Mouse (Mus musculus) spleen, adult 2 months (tissue): Measurements from ENCODE around the gene Cntn4. TPM values are rescaled to one million over a fixed set of nuclear protein-coding genes. Genes with fewer than 3 reads are reported as not detected.

Experiments used
- DNase-seq, 2 experiments: peaks; one replicate each; pipeline versions ENCODE4 v3.0.0 to v3.0.0-alpha.2; 2012 to 2021; ENCODE audit warnings: low spot score in 2 of 2, low read depth in 1 of 2
- H3K27ac ChIP-seq: fragments of 200-500 bp; 2 replicates; pipeline ENCODE4 v1.5.1; 2012; ENCODE audit warnings: low read length, inconsistent platforms; ENCODE audit not compliant: insufficient read depth
- H3K27me3 ChIP-seq: fragments of 200-500 bp; 2 replicates; pipeline ENCODE4 v1.6.1; 2012; ENCODE audit warnings: mild to moderate bottlenecking, moderate library complexity, low read length, inconsistent platforms; ENCODE audit not compliant: control insufficient read depth, insufficient read depth
- H3K36me3 ChIP-seq: fragments of 200-500 bp; 2 replicates; pipeline ENCODE4 v1.6.1; 2012; ENCODE audit warnings: mild to moderate bottlenecking, low read length, inconsistent platforms; ENCODE audit not compliant: control insufficient read depth, insufficient read depth
- H3K4me1 ChIP-seq: fragments of 200-500 bp; 2 replicates; pipeline ENCODE4 v1.6.1; 2011; ENCODE audit warnings: inconsistent platforms; ENCODE audit not compliant: control insufficient read depth, insufficient read depth, insufficient read length
- H3K4me3 ChIP-seq: fragments of 200-500 bp; 2 replicates; pipeline ENCODE4 v1.5.1; 2011; ENCODE audit warnings: mild to moderate bottlenecking, inconsistent platforms; ENCODE audit not compliant: insufficient read depth, insufficient read length; ENCODE audit errors: extremely low read depth
- CTCF ChIP-seq: fragments of 200-500 bp; IDR thresholded peaks from 2 replicates; pipeline ENCODE4 v1.5.1; 2011; ENCODE audit warnings: mild to moderate bottlenecking, inconsistent platforms; ENCODE audit not compliant: insufficient read depth, insufficient read length, insufficient replicate concordance; ENCODE audit errors: extremely low read depth
- POLR2A ChIP-seq: fragments of 200-500 bp; IDR thresholded peaks from 2 replicates; pipeline ENCODE4 v1.6.1; 2011; ENCODE audit warnings: low read depth, low read length, inconsistent platforms
- WGBS: fragments of 180-500 bp; shearing (Covaris S2); methylation state at CpG from one replicate; pipeline ENCODE4 v1.1.7; 2018; 5-methylcytosine and 5-hydroxymethylcytosine counted together
- polyA plus RNA-seq: library from polyadenylated mRNA; depleted of rRNA; stranded (reverse); fragments of >200 nt; gene quantifications from 2 replicates; pipeline ENCODE4 v1.2.3, GENCODE M21; 2012

The Cntn4 gene
- polyA plus RNA-seq, 1 experiment = not detected

GRCm38 (mm10) chr6:106283815-106284214 lies 606.4 kb downstream of the Cntn4 start:
- no peak overlapping the region for H3K4me3 ChIP-seq
- no peak for TF ChIP-seq CTCF
- no peak for TF ChIP-seq POLR2A
- H3K27ac ChIP-seq = no peak overlapping the region
- no peaks in the 10 kb centered on the region for H3K36me3 ChIP-seq
- WGBS = 29% methylated on average over 1 of the region's 1 CpGs
- DNase-seq = no peak
- no peaks in the 10 kb centered on the region for H3K4me1 ChIP-seq
- no peaks in the 10 kb centered on the region for H3K27me3 ChIP-seq

GRCm38 (mm10) chr6:106299451-106299850 lies 622.0 kb downstream of the Cntn4 start:
- no peak overlapping the region for H3K4me3 ChIP-seq
- TF ChIP-seq CTCF (no peak), POLR2A (no peak)
- H3K27ac ChIP-seq = no peak overlapping the region
- 65% methylated on average over 1 of the region's 1 CpGs for WGBS
- H3K36me3 ChIP-seq = no peaks in the 10 kb centered on the region
- DNase-seq = no peak
- H3K4me1 ChIP-seq = no peaks in the 10 kb centered on the region
- no peaks in the 10 kb centered on the region for H3K27me3 ChIP-seq

- WGBS = 57% methylated on average over 3 of the region's 3 CpGs
- Histone ChIP-seq H3K36me3 (no peaks in the 10 kb centered on the region), H3K4me1 (no peaks in the 10 kb centered on the region), H3K4me3 (no peak overlapping the region), H3K27me3 (no peaks in the 10 kb centered on the region), H3K27ac (no peak overlapping the region)
- TF ChIP-seq CTCF (no peak), POLR2A (no peak)
- no peak for DNase-seq
Observed at GRCm38 (mm10) chr6:106300179-106300578, 622.7 kb downstream of the Cntn4 start.

GRCm38 (mm10) chr6:106302435-106302834 lies 625.0 kb downstream of the Cntn4 start:
- no peaks in the 10 kb centered on the region for H3K27me3 ChIP-seq
- 68% methylated on average over 4 of the region's 4 CpGs for WGBS

DNA sequence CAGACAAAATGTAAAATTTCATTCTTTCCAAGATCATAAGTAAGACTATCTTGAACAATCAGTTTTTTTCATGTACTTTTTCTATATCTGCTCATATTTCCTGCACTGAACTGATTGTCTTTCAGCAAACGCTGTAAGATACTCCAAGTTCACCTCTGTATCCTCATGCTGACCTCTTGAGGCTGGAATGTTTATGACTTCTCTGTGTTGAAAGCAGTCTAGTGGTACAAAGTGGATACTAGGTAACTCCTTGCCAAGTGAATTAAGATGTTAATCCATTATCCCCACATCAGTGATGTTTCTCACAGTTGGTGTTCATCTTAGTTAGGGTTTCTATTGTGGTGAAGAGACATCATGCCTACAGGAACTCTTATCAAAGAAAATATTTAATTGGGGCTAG lies 651.5 kb downstream of the Cntn4 start:
- DNase-seq = no peak
- no peaks in the 10 kb centered on the region for H3K36me3 ChIP-seq
- TF ChIP-seq CTCF (no peak), POLR2A (no peak)
- 74% methylated on average over 1 of the region's 1 CpGs for WGBS
- no peak overlapping the region for H3K27ac ChIP-seq
- no peaks in the 10 kb centered on the region for H3K4me1 ChIP-seq
- H3K27me3 ChIP-seq = no peaks in the 10 kb centered on the region
- H3K4me3 ChIP-seq = no peak overlapping the region

More at GRCm38 (mm10) chr6:106302435-106302834, 625.0 kb downstream of the Cntn4 start:
- H3K27ac ChIP-seq = no peak overlapping the region
- no peaks in the 10 kb centered on the region for H3K36me3 ChIP-seq
- no peaks in the 10 kb centered on the region for H3K4me1 ChIP-seq
- DNase-seq = no peak
- TF ChIP-seq CTCF = no peak
- no peak overlapping the region for H3K4me3 ChIP-seq

GRCm38 (mm10) chr6:106329636-106330035 lies 652.2 kb downstream of the Cntn4 start:
- no peaks in the 10 kb centered on the region for H3K36me3 ChIP-seq
- no peaks in the 10 kb centered on the region for H3K27me3 ChIP-seq
- H3K4me1 ChIP-seq = no peaks in the 10 kb centered on the region
- no peak for TF ChIP-seq POLR2A
- no peak for TF ChIP-seq CTCF
- no peak for DNase-seq
- 88% methylated on average over 1 of the region's 1 CpGs for WGBS
- no peak overlapping the region for H3K4me3 ChIP-seq
- no peak overlapping the region for H3K27ac ChIP-seq

DNA sequence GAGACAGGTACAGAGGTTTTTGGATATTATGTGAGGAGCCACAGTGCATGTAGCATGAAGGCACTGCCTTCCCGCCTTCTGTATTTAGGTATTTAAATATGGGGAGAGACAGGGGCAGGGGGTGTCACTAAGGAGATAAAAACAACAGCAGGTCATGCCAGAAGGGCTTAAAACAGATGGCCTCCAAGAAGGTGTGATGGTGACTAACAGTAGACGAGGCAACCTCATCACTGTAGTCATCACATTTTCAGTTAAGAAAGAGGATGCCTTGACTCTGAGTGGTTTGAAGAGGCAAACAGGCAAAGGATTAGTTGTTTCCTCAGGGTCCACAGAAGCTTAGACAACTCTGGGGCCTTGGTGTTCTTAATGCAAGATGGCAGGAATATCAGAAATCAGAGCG lies 655.0 kb downstream of the Cntn4 start:
- TF ChIP-seq POLR2A = no peak
- no peak for TF ChIP-seq CTCF
- no peaks in the 10 kb centered on the region for H3K27me3 ChIP-seq
- H3K27ac ChIP-seq = no peak overlapping the region
- 80% methylated on average over 3 of the region's 3 CpGs for WGBS
- no peak for DNase-seq
- no peaks in the 10 kb centered on the region for H3K4me1 ChIP-seq
- no peaks in the 10 kb centered on the region for H3K36me3 ChIP-seq
- no peak overlapping the region for H3K4me3 ChIP-seq
